Mouse (Mus musculus) left cerebral cortex, postnatal 10 days (tissue): ENCODE measurements around the gene Zc3h12c. TPM values are rescaled to one million over a fixed set of nuclear protein-coding genes. Genes with fewer than 3 reads are reported as not detected.

Experiments used
- DNase-seq, 2 experiments: peaks; one replicate each; pipeline ENCODE4 v3.0.0; 2021 to 2022; ENCODE audit warnings: low spot score in 2 of 2, mixed read lengths in 1 of 2; ENCODE audit errors: extremely low spot score in 1 of 2
- intact Hi-C: fragments of 180-260 bp; cut with DNase I; formaldehyde crosslinking; loops from one replicate; pipeline ENCODE4 v1.15.1; 2025
- total RNA-seq, 2 experiments: library from RNA; stranded (reverse); gene quantifications; 2 replicates each; pipeline ENCODE4 v1.2.3; 2021

The Zc3h12c gene
- total RNA-seq, 2 experiments from 2014 or later = 10.7 to 11.8 TPM

GRCm38 (mm10) chr9:52170131-52170530, 1.8 kb upstream of the Zc3h12c start:
- intact Hi-C loops = no loop called here
- no peak for DNase-seq

GRCm38 (mm10) chr9:52168686-52169270, 406 bp upstream of the Zc3h12c start:
- intact Hi-C loops = loop anchor here (5.0 kb wide), 2 partner anchors 36 to 114 kb away; no protein-coding TSS in a partner anchor

GRCm38 (mm10) chr9:52167506-52167862, 888 bp downstream of the Zc3h12c start:
- intact Hi-C loops = loop anchor here (5.0 kb wide), 2 partner anchors 35 to 115 kb away; no protein-coding TSS in a partner anchor
- DNase-seq = peak in 1 of 2 experiments; percentile 52

More at GRCm38 (mm10) chr9:52168686-52169270, 406 bp upstream of the Zc3h12c start:
- DNase-seq = peak; percentile 73 to 88

GRCm38 (mm10) chr9:52167084-52167483, 1.3 kb downstream of the Zc3h12c start:
- no peak for DNase-seq
- intact Hi-C loops = loop anchor here (5.0 kb wide), 2 partner anchors 35 to 115 kb away; no protein-coding TSS in a partner anchor

- intact Hi-C loops = loop anchor here (5.0 kb wide), 2 partner anchors 33 to 117 kb away; no protein-coding TSS in a partner anchor
Measured at GRCm38 (mm10) chr9:52165706-52166090, 2.7 kb downstream of the Zc3h12c start.

GRCm38 (mm10) chr9:52165076-52165705, 3.2 kb downstream of the Zc3h12c start:
- intact Hi-C loops = loop anchor here (5.0 kb wide), 2 partner anchors 33 to 117 kb away; no protein-coding TSS in a partner anchor
- DNase-seq = no peak

More at GRCm38 (mm10) chr9:52165706-52166090, 2.7 kb downstream of the Zc3h12c start:
- DNase-seq = peak in 1 of 2 experiments; percentile 26

- intact Hi-C loops = no loop called here
- DNase-seq = no peak
Measured at GRCm38 (mm10) chr9:52160512-52160911, 7.9 kb downstream of the Zc3h12c start.

- intact Hi-C loops = no loop called here
- no peak for DNase-seq
Measured at GRCm38 (mm10) chr9:52158561-52158960, 9.8 kb downstream of the Zc3h12c start.

GRCm38 (mm10) chr9:52155417-52155816, 13.0 kb downstream of the Zc3h12c start:
- DNase-seq = no peak
- intact Hi-C loops = no loop called here

- intact Hi-C loops = no loop called here
- no peak for DNase-seq
Measured at GRCm38 (mm10) chr9:52154253-52154652, 14.1 kb downstream of the Zc3h12c start.

GRCm38 (mm10) chr9:52152076-52152826, 16.1 kb downstream of the Zc3h12c start:
- intact Hi-C loops = no loop called here
- DNase-seq = no peak

- intact Hi-C loops = no loop called here
Measured at GRCm38 (mm10) chr9:52149768-52150167, 18.6 kb downstream of the Zc3h12c start.

GRCm38 (mm10) chr9:52149286-52149685, 19.1 kb downstream of the Zc3h12c start:
- intact Hi-C loops = no loop called here
- DNase-seq = no peak

More at GRCm38 (mm10) chr9:52149768-52150167, 18.6 kb downstream of the Zc3h12c start:
- no peak for DNase-seq

GRCm38 (mm10) chr9:52148831-52149230, 19.5 kb downstream of the Zc3h12c start:
- intact Hi-C loops = no loop called here
- DNase-seq = no peak

GRCm38 (mm10) chr9:52148311-52148710, 20.1 kb downstream of the Zc3h12c start:
- intact Hi-C loops = no loop called here
- DNase-seq = no peak

- intact Hi-C loops = no loop called here
- no peak for DNase-seq
Measured at GRCm38 (mm10) chr9:52146241-52146640, 22.1 kb downstream of the Zc3h12c start.

- intact Hi-C loops = loop anchor here (5.0 kb wide), 1 partner anchor 35 kb away; the partner anchor contains the start of gene Zc3h12c
- DNase-seq = no peak
Measured at GRCm38 (mm10) chr9:52132771-52133170, 35.6 kb downstream of the Zc3h12c start.

- intact Hi-C loops = loop anchor here (5.0 kb wide), 1 partner anchor 37 kb away; the partner anchor contains the start of gene Zc3h12c
- DNase-seq = no peak
Measured at GRCm38 (mm10) chr9:52130348-52130747, 38.0 kb downstream of the Zc3h12c start.

GRCm38 (mm10) chr9:52125225-52125624, 43.1 kb downstream of the Zc3h12c start:
- intact Hi-C loops = loop anchor here (5.0 kb wide), 1 partner anchor 162 kb away; no protein-coding TSS in a partner anchor
- no peak for DNase-seq
